Mouse (Mus musculus) forebrain, embryonic 13.5 days (tissue): ENCODE results near the gene Zfand3. TPM values are rescaled to one million over a fixed set of nuclear protein-coding genes. Genes with fewer than 3 reads are reported as not detected.

Experiments used
- ATAC-seq: fragments of 200-750 bp; cut with Nextera tagmentation; 2 replicates; pipeline ENCODE4 v1.8.0; 2017
- H3K27ac ChIP-seq: fragments of 300-500 bp; sonication (generic); 2 replicates; pipeline ENCODE4 v1.5.1; 2015; ENCODE audit warnings: inconsistent platforms, mild to moderate bottlenecking, moderate library complexity
- H3K27me3 ChIP-seq: fragments of 300-500 bp; sonication (generic); 2 replicates; pipeline ENCODE4 v1.6.1; 2015; ENCODE audit warnings: mild to moderate bottlenecking, inconsistent platforms
- H3K36me3 ChIP-seq: fragments of 300-500 bp; sonication (generic); 2 replicates; pipeline ENCODE4 v1.6.1; 2015; ENCODE audit warnings: mild to moderate bottlenecking, inconsistent platforms; ENCODE audit not compliant: poor library complexity, severe bottlenecking
- H3K4me1 ChIP-seq: fragments of 300-500 bp; sonication (generic); 2 replicates; pipeline ENCODE4 v1.6.1; 2015; ENCODE audit warnings: inconsistent platforms
- H3K4me2 ChIP-seq: fragments of 300-500 bp; sonication (generic); 2 replicates; pipeline ENCODE4 v1.6.1; 2015; ENCODE audit warnings: inconsistent platforms, mild to moderate bottlenecking, moderate library complexity
- H3K4me3 ChIP-seq: fragments of 300-500 bp; sonication (generic); 2 replicates; pipeline ENCODE4 v1.5.1; 2015; ENCODE audit warnings: mild to moderate bottlenecking, inconsistent platforms
- H3K9ac ChIP-seq: fragments of 300-500 bp; sonication (generic); 2 replicates; pipeline ENCODE4 v1.6.1; 2015; ENCODE audit warnings: mild to moderate bottlenecking, inconsistent platforms
- H3K9me3 ChIP-seq: fragments of 300-500 bp; sonication (generic); replicated peaks from 2 replicates; pipeline ENCODE4 v1.6.1; 2016; ENCODE audit warnings: inconsistent platforms
- WGBS: fragments of 180-500 bp; shearing (Covaris S2); methylation state at CpG from one replicate; pipeline ENCODE4 v1.1.7; 2015; 5-methylcytosine and 5-hydroxymethylcytosine counted together
- polyA plus RNA-seq: library from polyadenylated mRNA; unstranded; fragments of >200 nt; fragmentation: Nextera tagmentation; extraction: Ambion mirVana; gene quantifications from 2 replicates; pipeline ENCODE4 v1.2.1, GENCODE M21; 2015

The Zfand3 gene
- polyA plus RNA-seq, 1 experiment from 2014 or later, result 63.3 TPM

DNA sequence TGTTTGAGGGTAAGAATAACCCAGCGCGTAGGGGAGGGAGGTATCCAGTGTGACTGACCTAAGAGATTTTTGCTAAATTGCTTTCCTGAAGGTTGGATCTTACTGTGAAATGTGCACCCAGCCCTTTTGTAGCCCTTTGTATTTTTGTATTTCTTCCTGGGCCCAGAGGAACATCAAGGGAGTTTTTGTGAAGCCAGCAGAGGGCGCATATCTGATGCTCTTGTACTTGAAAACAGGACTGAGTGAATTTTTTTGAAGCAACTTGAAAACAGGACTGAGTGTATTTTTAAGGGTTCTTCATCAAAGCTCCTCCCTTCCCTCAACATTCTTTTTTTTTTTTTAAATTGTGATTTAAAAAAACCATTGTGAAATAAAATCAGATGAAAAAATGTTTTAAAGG lies 110.2 kb downstream of the Zfand3 start:
- no peak overlapping the region for H3K9ac ChIP-seq
- 81% methylated on average over 3 of the region's 3 CpGs for WGBS

DNA sequence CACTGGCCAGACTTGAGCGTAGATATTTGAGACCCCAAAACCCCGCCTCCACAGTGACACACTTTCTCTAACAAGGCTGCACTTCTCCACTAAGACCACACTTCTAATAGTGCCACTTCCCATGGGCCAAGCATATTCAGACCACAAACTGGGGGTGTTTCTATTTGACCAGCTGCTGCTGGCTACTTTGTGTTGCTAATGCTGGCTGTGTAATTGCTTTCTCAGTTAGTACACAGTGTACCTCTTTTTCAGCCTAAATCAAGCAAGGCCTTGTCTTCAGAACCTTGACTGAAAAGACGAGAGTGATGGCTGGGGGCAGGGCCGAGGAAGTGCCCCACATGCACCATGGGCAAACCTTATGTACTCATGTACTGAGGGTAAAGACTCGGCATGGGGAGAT lies 111.7 kb downstream of the Zfand3 start:
- Histone ChIP-seq H3K4me2 (no peak overlapping the region), H3K27me3 (no peaks in the 10 kb centered on the region), H3K36me3 (no peaks in the 10 kb centered on the region), H3K4me3 (no peak overlapping the region), H3K27ac (peak overlapping the region; percentile 20; the same call in 1 of the 2 replicates), H3K9ac (no peak overlapping the region), H3K4me1 (peaks cover 28% of the 10 kb centered on the region), H3K9me3 (no peaks in the 10 kb centered on the region)
- no peak for ATAC-seq
- WGBS, result 71% methylated on average over 5 of the region's 5 CpGs

More for the DNA sequence above, 110.2 kb downstream of the Zfand3 start:
- Histone ChIP-seq H3K4me1 (peaks cover 42% of the 10 kb centered on the region), H3K4me2 (no peak overlapping the region), H3K27ac (no peak overlapping the region), H3K27me3 (no peaks in the 10 kb centered on the region), H3K4me3 (no peak overlapping the region), H3K36me3 (no peaks in the 10 kb centered on the region), H3K9me3 (no peaks in the 10 kb centered on the region)
- no peak for ATAC-seq

DNA sequence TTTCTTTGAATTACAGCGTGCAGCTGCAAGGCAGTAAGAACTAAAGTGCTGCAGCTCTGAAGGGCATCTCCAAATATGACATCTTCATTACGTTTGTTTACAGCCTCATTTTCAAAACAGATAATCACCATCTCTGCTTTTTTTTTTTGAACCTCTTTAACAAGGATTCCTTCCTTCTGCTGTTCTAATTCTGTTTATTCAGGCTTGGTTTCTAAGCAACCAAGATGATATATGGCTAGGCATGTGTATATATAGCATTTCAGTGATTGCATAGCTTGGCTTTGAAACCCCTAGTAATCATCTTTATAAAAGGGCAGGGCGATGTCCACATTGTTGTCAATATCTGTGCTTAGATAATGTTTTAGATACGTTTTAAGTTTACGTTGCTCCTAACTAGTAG lies 113.5 kb downstream of the Zfand3 start:
- WGBS, result 79% methylated on average over 5 of the region's 5 CpGs
- Histone ChIP-seq H3K27ac (no peak overlapping the region), H3K4me2 (no peak overlapping the region), H3K36me3 (no peaks in the 10 kb centered on the region), H3K4me3 (no peak overlapping the region), H3K27me3 (no peaks in the 10 kb centered on the region), H3K9ac (no peak overlapping the region), H3K4me1 (peaks cover 23% of the 10 kb centered on the region), H3K9me3 (no peaks in the 10 kb centered on the region)
- ATAC-seq, result no peak

DNA sequence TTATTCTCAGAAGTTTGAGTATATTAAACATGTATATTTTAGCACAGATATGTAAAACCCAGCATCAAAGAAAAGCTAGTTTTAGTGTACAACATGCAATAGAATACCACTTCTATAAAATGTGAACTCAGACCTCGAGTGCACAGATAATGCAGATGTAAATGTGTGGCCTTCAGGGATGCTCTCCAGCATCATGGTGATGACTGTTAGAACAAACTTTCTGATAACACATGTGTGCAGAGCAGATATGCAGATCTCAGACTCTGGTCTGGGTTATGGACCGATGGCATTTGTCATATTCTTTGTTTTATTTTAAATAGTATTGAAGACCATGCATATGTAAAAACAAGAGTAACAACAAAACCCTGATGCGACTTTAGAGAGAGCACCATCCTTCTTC lies 117.7 kb downstream of the Zfand3 start:
- no peak overlapping the region for H3K4me3 ChIP-seq
- H3K27ac ChIP-seq, result no peak overlapping the region
- H3K4me1 ChIP-seq, result peaks cover 5% of the 10 kb centered on the region; the same call in 1 of the 2 replicates
- no peak for ATAC-seq
- no peaks in the 10 kb centered on the region for H3K9me3 ChIP-seq
- no peaks in the 10 kb centered on the region for H3K36me3 ChIP-seq
- no peaks in the 10 kb centered on the region for H3K27me3 ChIP-seq
- no peak overlapping the region for H3K4me2 ChIP-seq
- 94% methylated on average over 3 of the region's 3 CpGs for WGBS
- H3K9ac ChIP-seq, result no peak overlapping the region

DNA sequence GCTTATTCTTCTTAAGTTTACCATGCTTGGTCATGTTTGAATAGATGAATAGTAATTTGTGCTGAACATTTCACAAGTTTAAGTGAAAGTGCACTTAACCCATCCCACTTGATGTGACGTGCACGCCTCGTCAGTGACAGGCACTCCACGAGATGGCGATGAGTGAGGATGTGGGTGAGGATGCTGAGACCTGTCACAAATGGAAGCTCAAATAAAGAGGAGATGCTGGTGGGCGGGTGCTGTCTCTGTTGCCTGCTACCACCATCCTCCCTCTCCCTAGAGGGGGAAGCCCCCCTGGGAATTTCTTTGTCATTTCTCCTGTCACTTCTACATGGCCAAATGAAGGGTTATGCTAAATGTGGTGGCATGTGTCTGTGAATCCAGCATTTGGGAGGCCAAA lies 123.9 kb downstream of the Zfand3 start:
- ATAC-seq, result peak; percentile 48; the same call in 1 of the 2 replicates
- Histone ChIP-seq H3K9me3 (no peaks in the 10 kb centered on the region), H3K4me1 (peaks cover 33% of the 10 kb centered on the region), H3K4me2 (no peak overlapping the region), H3K9ac (no peak overlapping the region), H3K4me3 (no peak overlapping the region), H3K27me3 (no peaks in the 10 kb centered on the region), H3K36me3 (no peaks in the 10 kb centered on the region), H3K27ac (peak overlapping the region; percentile 16)
- WGBS, result 57% methylated on average over 6 of the region's 6 CpGs

DNA sequence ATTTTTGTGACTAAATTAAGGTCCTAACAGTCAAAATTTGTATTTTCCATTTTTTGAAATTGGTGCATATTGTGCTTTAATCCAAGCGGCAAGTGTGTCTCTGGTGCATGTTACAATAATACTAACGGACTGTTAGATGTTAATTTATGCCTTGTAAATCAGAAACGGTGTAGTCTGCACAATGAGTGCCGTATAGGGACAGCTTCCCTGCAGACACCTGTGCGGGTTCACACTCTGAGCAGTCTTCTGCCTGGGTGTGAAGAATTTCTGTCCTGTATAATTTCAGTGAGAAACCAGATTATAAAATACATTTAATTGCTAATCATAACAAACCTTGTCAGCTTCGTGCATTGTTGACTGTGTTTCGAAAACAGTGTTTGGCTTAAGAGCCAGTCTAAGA lies 124.7 kb downstream of the Zfand3 start:
- no peak for ATAC-seq
- Histone ChIP-seq H3K36me3 (no peaks in the 10 kb centered on the region), H3K27me3 (no peaks in the 10 kb centered on the region), H3K9me3 (no peaks in the 10 kb centered on the region), H3K4me1 (peaks cover 37% of the 10 kb centered on the region), H3K4me2 (no peak overlapping the region), H3K9ac (no peak overlapping the region), H3K4me3 (no peak overlapping the region), H3K27ac (no peak overlapping the region)
- 58% methylated on average over 7 of the region's 7 CpGs for WGBS

DNA sequence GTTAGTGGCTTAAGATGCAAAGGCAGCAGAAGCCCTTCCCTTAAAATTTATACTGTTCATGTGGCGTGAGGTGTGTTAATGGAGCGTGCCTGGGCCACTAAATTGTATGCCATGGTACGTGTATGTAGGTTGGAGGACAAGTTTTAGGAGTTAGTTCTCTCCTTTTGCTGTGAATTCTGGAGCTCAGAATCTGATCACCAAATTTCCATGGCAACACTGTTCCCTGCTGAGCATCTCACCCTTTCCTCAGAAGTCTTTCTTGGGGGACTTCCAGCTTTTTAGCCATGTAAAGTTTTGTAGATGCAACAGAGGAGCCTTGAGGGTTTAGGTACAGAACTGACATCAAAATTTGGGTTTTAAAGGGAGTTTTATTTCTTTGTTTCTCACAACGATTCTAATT lies 125.8 kb downstream of the Zfand3 start:
- Histone ChIP-seq H3K9me3 (no peaks in the 10 kb centered on the region), H3K27ac (no peak overlapping the region), H3K27me3 (no peaks in the 10 kb centered on the region), H3K36me3 (peaks cover 2% of the 10 kb centered on the region), H3K4me3 (no peak overlapping the region), H3K4me2 (no peak overlapping the region), H3K9ac (no peak overlapping the region), H3K4me1 (peaks cover 47% of the 10 kb centered on the region)
- ATAC-seq, result no peak
- WGBS, result 78% methylated on average over 4 of the region's 4 CpGs

DNA sequence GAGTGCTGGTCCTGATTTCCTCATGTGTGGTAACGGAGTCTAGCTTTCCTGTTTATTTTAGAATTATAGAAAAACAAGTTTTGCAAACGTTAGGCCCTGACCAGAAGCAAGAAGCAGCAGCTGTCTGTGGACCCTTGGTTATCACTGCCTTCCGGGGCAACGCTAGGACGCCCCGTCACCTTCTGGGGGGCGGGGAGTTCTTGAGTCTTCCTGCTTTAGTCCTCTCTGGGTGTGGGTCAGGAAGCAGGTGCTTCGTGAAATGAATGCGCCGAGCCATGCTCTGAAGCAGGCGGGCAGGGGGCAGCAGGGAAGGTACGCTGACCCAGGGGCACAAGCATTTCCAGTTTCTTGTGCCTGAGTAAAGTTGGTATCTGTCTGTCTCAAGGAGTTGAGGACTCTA lies 129.1 kb downstream of the Zfand3 start:
- no peak overlapping the region for H3K4me3 ChIP-seq
- no peak for ATAC-seq
- H3K36me3 ChIP-seq, result peaks cover 11% of the 10 kb centered on the region
- H3K4me1 ChIP-seq, result peaks cover 46% of the 10 kb centered on the region
- no peak overlapping the region for H3K27ac ChIP-seq
- no peak overlapping the region for H3K4me2 ChIP-seq
- H3K9ac ChIP-seq, result no peak overlapping the region
- no peaks in the 10 kb centered on the region for H3K27me3 ChIP-seq
- no peaks in the 10 kb centered on the region for H3K9me3 ChIP-seq
- WGBS, result 90% methylated on average over 12 of the region's 12 CpGs

DNA sequence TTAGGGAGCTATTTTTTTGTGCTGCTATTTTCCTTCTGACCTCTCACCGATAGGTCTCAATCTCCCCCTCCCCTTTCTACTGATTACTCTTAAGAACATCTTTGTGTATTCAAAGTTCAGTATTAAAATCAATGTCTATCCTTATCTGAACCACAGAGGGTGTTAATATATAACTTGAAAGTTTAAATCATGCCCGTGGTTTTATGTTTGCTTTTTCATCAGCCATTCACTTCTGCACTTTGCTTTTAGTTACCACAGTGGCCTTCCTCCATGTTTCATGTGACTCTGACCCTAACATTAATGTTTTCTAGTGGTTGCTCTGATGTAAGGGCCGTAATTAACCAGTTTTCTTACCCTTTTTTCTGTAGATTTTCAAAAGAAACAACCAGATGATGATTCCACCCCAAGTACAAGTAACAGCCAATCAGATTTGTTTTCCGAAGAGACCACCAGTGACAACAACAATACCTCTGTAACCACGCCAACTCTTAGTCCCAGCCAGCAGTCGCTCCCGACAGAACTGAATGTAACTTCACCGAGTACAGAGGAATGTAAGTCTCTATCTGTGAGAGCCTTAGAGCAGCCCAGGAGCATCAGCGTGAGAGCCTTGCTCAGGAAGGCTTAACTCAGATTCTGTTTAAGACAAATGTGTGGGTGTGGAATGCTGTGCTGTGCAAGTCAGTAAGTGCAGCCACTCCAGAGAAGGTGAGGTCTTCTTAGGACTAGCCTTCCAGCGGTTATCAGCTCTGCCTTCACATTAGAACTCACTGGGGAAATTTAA lies 130.6 kb downstream of the Zfand3 start:
- Histone ChIP-seq H3K27ac (no peak overlapping the region), H3K27me3 (no peaks in the 10 kb centered on the region), H3K4me2 (no peak overlapping the region), H3K36me3 (peaks cover 11% of the 10 kb centered on the region), H3K9me3 (no peaks in the 10 kb centered on the region), H3K4me1 (peaks cover 37% of the 10 kb centered on the region), H3K9ac (no peak overlapping the region), H3K4me3 (no peak overlapping the region)
- 71% methylated on average over 10 of the region's 10 CpGs for WGBS
- ATAC-seq, result no peak

DNA sequence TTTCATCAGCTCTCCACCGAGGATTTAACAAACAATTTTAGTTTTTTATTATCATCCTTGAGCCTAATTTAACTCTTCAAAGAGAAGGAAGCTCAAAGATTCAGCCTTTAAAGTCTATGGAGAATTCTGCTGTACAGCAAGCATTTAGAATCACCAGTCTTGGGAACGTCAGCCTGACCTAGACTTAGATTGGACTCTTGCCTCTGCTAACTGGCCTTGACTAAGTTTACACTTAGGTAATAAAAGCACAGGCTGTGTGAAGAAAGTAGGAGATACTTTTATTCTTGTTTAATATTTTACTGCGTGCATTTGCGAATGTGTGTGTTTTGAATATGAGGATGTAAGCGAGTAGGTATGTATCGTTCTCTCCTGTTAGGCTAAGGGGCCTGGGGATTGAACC lies 131.4 kb downstream of the Zfand3 start:
- Histone ChIP-seq H3K4me1 (peaks cover 30% of the 10 kb centered on the region), H3K27me3 (no peaks in the 10 kb centered on the region), H3K9ac (no peak overlapping the region), H3K4me3 (no peak overlapping the region), H3K4me2 (no peak overlapping the region), H3K27ac (no peak overlapping the region), H3K36me3 (peaks cover 11% of the 10 kb centered on the region), H3K9me3 (no peaks in the 10 kb centered on the region)
- WGBS, result 97% methylated on average over 6 of the region's 6 CpGs
- no peak for ATAC-seq

DNA sequence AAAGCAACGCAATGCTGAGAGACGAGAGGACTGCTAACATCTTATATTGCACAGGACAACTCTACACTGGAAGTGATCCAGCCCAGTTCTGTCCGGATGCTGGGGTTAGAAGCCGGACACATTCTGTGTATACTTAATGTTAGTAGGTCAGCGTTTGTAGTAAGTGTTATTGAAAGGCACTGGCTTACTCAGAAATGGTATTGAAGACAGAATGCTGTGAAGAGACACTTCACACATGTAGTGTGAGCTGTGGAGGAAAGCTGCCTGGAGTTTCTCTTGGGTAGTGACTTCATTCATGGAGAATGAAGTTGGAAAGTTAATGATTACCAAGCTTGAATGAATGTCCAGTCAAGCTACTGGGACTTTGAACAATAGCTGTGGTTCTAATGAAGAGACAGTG lies 132.2 kb downstream of the Zfand3 start:
- no peak for ATAC-seq
- peaks cover 11% of the 10 kb centered on the region for H3K36me3 ChIP-seq
- H3K27ac ChIP-seq, result no peak overlapping the region
- no peaks in the 10 kb centered on the region for H3K9me3 ChIP-seq
- no peak overlapping the region for H3K4me2 ChIP-seq
- 95% methylated on average over 5 of the region's 5 CpGs for WGBS
- peaks cover 26% of the 10 kb centered on the region for H3K4me1 ChIP-seq
- no peak overlapping the region for H3K4me3 ChIP-seq
- H3K27me3 ChIP-seq, result no peaks in the 10 kb centered on the region
- no peak overlapping the region for H3K9ac ChIP-seq

DNA sequence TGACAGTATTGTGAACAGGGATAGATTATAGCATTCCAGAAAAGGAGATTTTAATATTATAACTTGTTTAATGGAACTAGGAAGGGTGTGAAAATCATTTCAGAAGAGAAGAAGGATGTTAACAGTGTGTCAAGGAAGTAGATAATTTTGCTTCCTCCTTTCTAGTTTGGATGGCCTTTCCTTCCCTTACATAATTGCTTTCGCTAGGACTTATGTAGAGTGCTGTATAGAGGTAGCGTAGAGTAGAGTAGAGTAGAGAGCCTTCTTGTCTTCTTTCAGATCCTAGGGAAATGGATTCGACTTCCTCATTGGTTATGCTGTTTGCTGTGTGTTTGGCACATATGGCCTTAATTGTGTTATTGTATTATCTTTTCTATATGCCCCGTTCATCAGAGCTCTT lies 132.6 kb downstream of the Zfand3 start:
- no peak for ATAC-seq
- no peaks in the 10 kb centered on the region for H3K9me3 ChIP-seq
- H3K9ac ChIP-seq, result no peak overlapping the region
- no peak overlapping the region for H3K4me3 ChIP-seq
- peaks cover 11% of the 10 kb centered on the region for H3K36me3 ChIP-seq
- H3K27me3 ChIP-seq, result no peaks in the 10 kb centered on the region
- WGBS, result 88% methylated on average over 4 of the region's 4 CpGs
- H3K4me1 ChIP-seq, result peaks cover 25% of the 10 kb centered on the region
- H3K4me2 ChIP-seq, result no peak overlapping the region
- H3K27ac ChIP-seq, result no peak overlapping the region

DNA sequence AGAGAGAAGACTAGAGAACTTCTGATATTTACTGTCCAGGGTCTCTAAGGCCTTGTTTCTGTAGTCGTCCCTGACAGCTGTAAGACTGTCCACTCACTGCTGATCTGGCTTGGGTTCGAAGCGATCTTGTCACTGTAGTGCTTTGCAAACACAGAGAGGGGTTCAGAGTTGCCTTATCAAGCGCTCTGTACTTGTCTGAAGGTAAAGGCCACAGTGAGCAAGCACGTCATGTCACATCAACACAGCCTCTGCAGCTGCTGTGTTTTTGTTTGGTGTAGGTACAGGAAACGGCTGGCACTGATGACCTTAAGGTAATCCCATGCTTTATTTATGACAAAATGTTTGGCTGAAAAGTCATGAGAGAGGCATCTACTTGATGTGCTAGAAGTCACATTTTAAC lies 139.6 kb downstream of the Zfand3 start:
- H3K27ac ChIP-seq, result no peak overlapping the region
- H3K27me3 ChIP-seq, result no peaks in the 10 kb centered on the region
- H3K4me1 ChIP-seq, result peaks cover 51% of the 10 kb centered on the region
- 87% methylated on average over 6 of the region's 6 CpGs for WGBS
- no peak for ATAC-seq
- no peaks in the 10 kb centered on the region; the same call in 1 of the 2 replicates for H3K36me3 ChIP-seq
- no peak overlapping the region for H3K9ac ChIP-seq
- H3K9me3 ChIP-seq, result no peaks in the 10 kb centered on the region
- no peak overlapping the region for H3K4me2 ChIP-seq
- H3K4me3 ChIP-seq, result no peak overlapping the region
